Mouse (Mus musculus): ENCODE measurements at regions not wholly inside any gene's neighbourhood (a gene's known extent, or its start where the extent isn't known, plus 50 kb on each side); places are given as distances from the start of the nearest gene placed in this dataset.

GRCm38 (mm10) chr9:41578221-41579106, 417.0 kb upstream of the Ubash3b start:
- DNase-seq (ENCODE audit: low spot score in 2 of 2) = no peak

GRCm38 (mm10) chr9:41577760-41578159, 416.3 kb upstream of the Ubash3b start:
- no peak for DNase-seq (ENCODE audit: low spot score in 2 of 2)

GRCm38 (mm10) chr9:41575826-41576225, 414.3 kb upstream of the Ubash3b start:
- DNase-seq (ENCODE audit: low spot score in 2 of 2) = no peak

GRCm38 (mm10) chr9:41570262-41570661, 408.8 kb upstream of the Ubash3b start:
- DNase-seq (ENCODE audit: low spot score in 2 of 2) = no peak

GRCm38 (mm10) chr9:41566496-41566895, 405.0 kb upstream of the Ubash3b start:
- no peak for DNase-seq (ENCODE audit: low spot score in 2 of 2)

- no peak for DNase-seq (ENCODE audit: low spot score in 2 of 2)
These were observed 404.3 kb upstream of the Ubash3b start for GRCm38 (mm10) chr9:41565784-41566183.

- DNase-seq (ENCODE audit: low spot score in 2 of 2) = no peak
These were observed 401.9 kb upstream of the Ubash3b start for GRCm38 (mm10) chr9:41563376-41563775.

GRCm38 (mm10) chr9:41558456-41558855, 397.0 kb upstream of the Ubash3b start:
- no peak for DNase-seq (ENCODE audit: low spot score in 2 of 2)

- no peak for DNase-seq (ENCODE audit: low spot score in 2 of 2)
These were observed 395.4 kb upstream of the Ubash3b start for GRCm38 (mm10) chr9:41556888-41557287.

- no peak for DNase-seq (ENCODE audit: low spot score in 2 of 2)
These were observed 384.3 kb upstream of the Ubash3b start for GRCm38 (mm10) chr9:41545776-41546175.

- DNase-seq (ENCODE audit: low spot score in 2 of 2) = no peak
These were observed 381.0 kb upstream of the Ubash3b start for GRCm38 (mm10) chr9:41542511-41542910.

- no peak for DNase-seq (ENCODE audit: low spot score in 2 of 2)
These were observed 379.8 kb upstream of the Ubash3b start for GRCm38 (mm10) chr9:41541327-41541726.

GRCm38 (mm10) chr9:41532786-41533185, 371.3 kb upstream of the Ubash3b start:
- no peak for DNase-seq (ENCODE audit: low spot score in 2 of 2)

GRCm38 (mm10) chr9:41532290-41532689, 370.8 kb upstream of the Ubash3b start:
- DNase-seq (ENCODE audit: low spot score in 2 of 2) = no peak

GRCm38 (mm10) chr9:41531596-41531995, 370.1 kb upstream of the Ubash3b start:
- DNase-seq (ENCODE audit: low spot score in 2 of 2) = no peak

GRCm38 (mm10) chr9:41526126-41526525, 364.6 kb upstream of the Ubash3b start:
- DNase-seq (ENCODE audit: low spot score in 2 of 2) = no peak

GRCm38 (mm10) chr9:41525534-41525933, 364.0 kb upstream of the Ubash3b start:
- no peak for DNase-seq (ENCODE audit: low spot score in 2 of 2)

- peak; percentile 9 for DNase-seq (ENCODE audit: low spot score in 2 of 2)
These were observed 363.1 kb upstream of the Ubash3b start for GRCm38 (mm10) chr9:41524591-41524990.

GRCm38 (mm10) chr9:41523969-41524368, 362.5 kb upstream of the Ubash3b start:
- no peak for DNase-seq (ENCODE audit: low spot score in 2 of 2)

- no peak for DNase-seq (ENCODE audit: low spot score in 2 of 2)
These were observed 360.8 kb upstream of the Ubash3b start for GRCm38 (mm10) chr9:41522302-41522701.

- DNase-seq (ENCODE audit: low spot score in 2 of 2) = no peak
These were observed 356.3 kb upstream of the Ubash3b start for GRCm38 (mm10) chr9:41517787-41518186.

- DNase-seq (ENCODE audit: low spot score in 2 of 2) = no peak
These were observed 355.7 kb upstream of the Ubash3b start for GRCm38 (mm10) chr9:41517053-41517696.

GRCm38 (mm10) chr9:41515192-41515591, 353.7 kb upstream of the Ubash3b start:
- no peak for DNase-seq (ENCODE audit: low spot score in 2 of 2)

Measured in left cerebral cortex, adult 8-10 months (tissue).